Comparison of ENCODE assay signal across 13 mouse cellular contexts in genomic region chr2:74654743-74655419, GRCm38 (mm10). TPM values are rescaled to one million over a fixed set of nuclear protein-coding genes. Genes with fewer than 3 reads are reported as not detected.
DNase-seq lines count a peak whose midpoint lies in the region; ATAC-seq and TF ChIP-seq lines count a peak whose summit lies in the region.
"Had no signal": no experiment of that assay in that cellular context is flagged by ENCODE, and none has a peak within 500 bp of the region (broad histone marks: within the 10 kb centered on the region; RNA-seq: fewer than 3 reads in every experiment).

No protein-coding gene starts in this region.

- no peak for DNase-seq in midbrain, embryonic 10.5 days (ENCODE audit: low spot score)
- no peak for DNase-seq in midbrain, postnatal 0 days (ENCODE audit: low spot score)
- no peak for DNase-seq in urinary bladder, postnatal 10 days (ENCODE audit: low spot score)
- DNase-seq: right cerebral cortex, postnatal 25 days had no signal

- peaks cover 87% of the 10 kb centered on the region for H3K27me3 ChIP-seq in forebrain, embryonic 12.5 days
- peaks cover 74% of the 10 kb centered on the region for H3K27me3 ChIP-seq in forebrain, embryonic 15.5 days
- H3K27me3 ChIP-seq in midbrain, embryonic 10.5 days (ENCODE audit: low read depth, poor library complexity, severe bottlenecking) = peaks cover 100% of the 10 kb centered on the region
- H3K27me3 ChIP-seq in midbrain, postnatal 0 days (ENCODE audit: insufficient read depth, low read length) = peaks cover 65% of the 10 kb centered on the region
- H3K27me3 ChIP-seq in hindbrain, embryonic 13.5 days = peaks cover 86% of the 10 kb centered on the region
- H3K27me3 ChIP-seq in midbrain, embryonic 12.5 days = peaks cover 85% of the 10 kb centered on the region

- no peak overlapping the region for H3K9ac ChIP-seq in forebrain, embryonic 12.5 days
- no peak overlapping the region for H3K9ac ChIP-seq in forebrain, embryonic 15.5 days (replicated peaks)
- H3K9ac ChIP-seq in midbrain, postnatal 0 days (replicated peaks; ENCODE audit: low read length, poor library complexity, severe bottlenecking) = no peak overlapping the region
- H3K9ac ChIP-seq in hindbrain, embryonic 13.5 days = peak overlapping the region; percentile 65
- H3K9ac ChIP-seq in midbrain, embryonic 12.5 days (replicated peaks) = no peak overlapping the region

- H3K4me1 ChIP-seq in forebrain, embryonic 12.5 days = peaks cover 14% of the 10 kb centered on the region
- H3K4me1 ChIP-seq in forebrain, embryonic 15.5 days = peaks cover 15% of the 10 kb centered on the region
- peaks cover 20% of the 10 kb centered on the region for H3K4me1 ChIP-seq in midbrain, embryonic 10.5 days
- no peaks in the 10 kb centered on the region for H3K4me1 ChIP-seq in midbrain, postnatal 0 days (ENCODE audit: insufficient read depth, low read length)
- peaks cover 15% of the 10 kb centered on the region for H3K4me1 ChIP-seq in hindbrain, embryonic 13.5 days (replicated peaks)
- H3K4me1 ChIP-seq in midbrain, embryonic 12.5 days = peaks cover 7% of the 10 kb centered on the region

- ATAC-seq in forebrain, embryonic 12.5 days (ENCODE audit: low FRiP score) = no peak
- ATAC-seq in forebrain, embryonic 15.5 days (replicated peaks) = no peak
- ATAC-seq in midbrain, postnatal 0 days (ENCODE audit: low FRiP score) = no peak
- ATAC-seq in hindbrain, embryonic 13.5 days (ENCODE audit: low FRiP score) = no peak
- no peak for ATAC-seq in midbrain, embryonic 12.5 days (ENCODE audit: low FRiP score, low read depth)
- ATAC-seq in frontal cortex, adult (ENCODE audit: low TSS enrichment) = no peak

- TF ChIP-seq CTCF in midbrain, postnatal 0 days (IDR thresholded peaks at IDR 0.05) = no peak

- no peaks in the 10 kb centered on the region for H3K36me3 ChIP-seq in forebrain, embryonic 12.5 days (replicated peaks)
- no peaks in the 10 kb centered on the region for H3K36me3 ChIP-seq in forebrain, embryonic 15.5 days
- no peaks in the 10 kb centered on the region for H3K36me3 ChIP-seq in midbrain, embryonic 10.5 days
- no peaks in the 10 kb centered on the region for H3K36me3 ChIP-seq in midbrain, postnatal 0 days (ENCODE audit: insufficient read depth, low read length)
- H3K36me3 ChIP-seq in hindbrain, embryonic 13.5 days = no peaks in the 10 kb centered on the region
- H3K36me3 ChIP-seq in midbrain, embryonic 12.5 days = no peaks in the 10 kb centered on the region

- H3K4me3 ChIP-seq in forebrain, embryonic 12.5 days (replicated peaks) = peak overlapping the region; percentile 36; the same call in 1 of the 2 replicates
- H3K4me3 ChIP-seq in forebrain, embryonic 15.5 days = no peak overlapping the region
- H3K4me3 ChIP-seq in midbrain, embryonic 10.5 days = peak overlapping the region; percentile 44; the same call in 1 of the 2 replicates
- no peak overlapping the region for H3K4me3 ChIP-seq in midbrain, postnatal 0 days (ENCODE audit: low read depth, low read length)
- H3K4me3 ChIP-seq in hindbrain, embryonic 13.5 days = peak overlapping the region; percentile 36
- H3K4me3 ChIP-seq in midbrain, embryonic 12.5 days = 0 out of 2 replicates have a peak overlapping the region, but pooled peaks have one; percentile 7

- 0 out of 2 replicates have a peak, but pooled peaks cover 4% of the 10 kb centered on the region for H3K9me3 ChIP-seq in forebrain, embryonic 12.5 days
- no peaks in the 10 kb centered on the region for H3K9me3 ChIP-seq in forebrain, embryonic 15.5 days
- H3K9me3 ChIP-seq in midbrain, embryonic 10.5 days (replicated peaks) = no peaks in the 10 kb centered on the region
- H3K9me3 ChIP-seq in midbrain, postnatal 0 days (ENCODE audit: low read length) = no peaks in the 10 kb centered on the region
- no peaks in the 10 kb centered on the region for H3K9me3 ChIP-seq in hindbrain, embryonic 13.5 days
- no peaks in the 10 kb centered on the region for H3K9me3 ChIP-seq in midbrain, embryonic 12.5 days

- no peak overlapping the region for H3K27ac ChIP-seq in forebrain, embryonic 12.5 days
- no peak overlapping the region for H3K27ac ChIP-seq in forebrain, embryonic 15.5 days (replicated peaks)
- no peak overlapping the region for H3K27ac ChIP-seq in midbrain, embryonic 10.5 days (replicated peaks)
- no peak overlapping the region for H3K27ac ChIP-seq in midbrain, postnatal 0 days (ENCODE audit: low read depth, low read length)
- peak overlapping the region; percentile 75 for H3K27ac ChIP-seq in hindbrain, embryonic 13.5 days
- no peak overlapping the region for H3K27ac ChIP-seq in midbrain, embryonic 12.5 days (replicated peaks)

- H3K4me2 ChIP-seq in forebrain, embryonic 12.5 days = no peak overlapping the region
- no peak overlapping the region for H3K4me2 ChIP-seq in forebrain, embryonic 15.5 days (replicated peaks)
- no peak overlapping the region for H3K4me2 ChIP-seq in midbrain, postnatal 0 days (ENCODE audit: low read depth, low read length, poor library complexity, severe bottlenecking)
- H3K4me2 ChIP-seq in hindbrain, embryonic 13.5 days = peak overlapping the region; percentile 55
- H3K4me2 ChIP-seq in midbrain, embryonic 12.5 days (replicated peaks) = peak overlapping the region; percentile 50; the same call in 1 of the 2 replicates

- WGBS in forebrain, embryonic 12.5 days = 5% methylated on average over 20 of the region's 20 CpGs
- WGBS in forebrain, embryonic 15.5 days = 7% methylated on average over 16 of the region's 20 CpGs
- WGBS in midbrain, embryonic 10.5 days = 6% methylated on average over 20 of the region's 20 CpGs
- 5% methylated on average over 14 of the region's 20 CpGs for WGBS in midbrain, postnatal 0 days
- 7% methylated on average over 18 of the region's 20 CpGs for WGBS in hindbrain, embryonic 13.5 days
- WGBS in midbrain, embryonic 12.5 days = 3% methylated on average over 14 of the region's 20 CpGs

RNA-seq across cellular contexts. Expression of gene Evx2, which starts 4.5 kb away (rescaled TPM):
- polyA plus RNA-seq in forebrain, embryonic 12.5 days (2016; fragmentation: Nextera tagmentation; extraction: Ambion mirVana) = not detected in 2 replicates
- not detected in 2 replicates for polyA plus RNA-seq in forebrain, embryonic 15.5 days (2015; fragmentation: Nextera tagmentation; extraction: Ambion mirVana)
- polyA plus RNA-seq in midbrain, embryonic 10.5 days (2016; fragmentation: Nextera tagmentation; extraction: Ambion mirVana) = 0.17 and 0.50 TPM in 2 replicates
- total RNA-seq in midbrain, postnatal 0 days (2014; rRNA removed) = 4.2 and 6.4 TPM in 2 replicates
- 0.33 and 0.42 TPM in 2 replicates for polyA plus RNA-seq in midbrain, postnatal 0 days (2015; fragmentation: Nextera tagmentation; extraction: Ambion mirVana)
- 1.3 and 1.6 TPM in 2 replicates for polyA plus RNA-seq in hindbrain, embryonic 13.5 days (2015; fragmentation: Nextera tagmentation; extraction: Ambion mirVana)
- 1.2 and 1.4 TPM in 2 replicates for polyA plus RNA-seq in midbrain, embryonic 12.5 days (2016; fragmentation: Nextera tagmentation; extraction: Ambion mirVana)
- total RNA-seq: heart, adult 8-10 months; left cerebral cortex, postnatal 36 days had no signal

RNA-seq across cellular contexts. Expression of gene Hoxd13, which starts 13.2 kb away (rescaled TPM):
- polyA plus RNA-seq in forebrain, embryonic 12.5 days (2016; fragmentation: Nextera tagmentation; extraction: Ambion mirVana) = not detected in 2 replicates
- not detected in 2 replicates for polyA plus RNA-seq in forebrain, embryonic 15.5 days (2015; fragmentation: Nextera tagmentation; extraction: Ambion mirVana)
- 0.05 TPM in 1 of 2 replicates, not detected in the other for polyA plus RNA-seq in midbrain, embryonic 10.5 days (2016; fragmentation: Nextera tagmentation; extraction: Ambion mirVana)
- total RNA-seq in midbrain, postnatal 0 days (2014; rRNA removed) = 0.19 TPM in 1 of 2 replicates, not detected in the other
- polyA plus RNA-seq in midbrain, postnatal 0 days (2015; fragmentation: Nextera tagmentation; extraction: Ambion mirVana) = not detected in 2 replicates
- 0.16 TPM in 1 of 2 replicates, not detected in the other for polyA plus RNA-seq in hindbrain, embryonic 13.5 days (2015; fragmentation: Nextera tagmentation; extraction: Ambion mirVana)
- 0.21 TPM in 1 of 2 replicates, not detected in the other for polyA plus RNA-seq in midbrain, embryonic 12.5 days (2016; fragmentation: Nextera tagmentation; extraction: Ambion mirVana)
- total RNA-seq: heart, adult 8-10 months; left cerebral cortex, postnatal 36 days had no signal
- polyA plus RNA-seq: embryonic facial prominence, embryonic 11.5 days; testis, adult 2 months had no signal

RNA-seq across cellular contexts. Expression of gene Hoxd12, which starts 19.9 kb away (rescaled TPM):
- not detected in 2 replicates for polyA plus RNA-seq in forebrain, embryonic 12.5 days (2016; fragmentation: Nextera tagmentation; extraction: Ambion mirVana)
- not detected in 2 replicates for polyA plus RNA-seq in forebrain, embryonic 15.5 days (2015; fragmentation: Nextera tagmentation; extraction: Ambion mirVana)
- polyA plus RNA-seq in midbrain, embryonic 10.5 days (2016; fragmentation: Nextera tagmentation; extraction: Ambion mirVana) = not detected in 2 replicates
- total RNA-seq in midbrain, postnatal 0 days (2014; rRNA removed) = not detected in 2 replicates
- polyA plus RNA-seq in midbrain, postnatal 0 days (2015; fragmentation: Nextera tagmentation; extraction: Ambion mirVana) = not detected in 2 replicates
- not detected in 2 replicates for polyA plus RNA-seq in hindbrain, embryonic 13.5 days (2015; fragmentation: Nextera tagmentation; extraction: Ambion mirVana)
- polyA plus RNA-seq in midbrain, embryonic 12.5 days (2016; fragmentation: Nextera tagmentation; extraction: Ambion mirVana) = not detected in 2 replicates
- total RNA-seq: heart, adult 8-10 months; left cerebral cortex, postnatal 36 days had no signal
- polyA plus RNA-seq: embryonic facial prominence, embryonic 11.5 days; testis, adult 2 months had no signal

RNA-seq across cellular contexts. Expression of gene Hoxd11, which starts 24.5 kb away (rescaled TPM):
- polyA plus RNA-seq in forebrain, embryonic 12.5 days (2016; fragmentation: Nextera tagmentation; extraction: Ambion mirVana) = not detected in 2 replicates
- polyA plus RNA-seq in forebrain, embryonic 15.5 days (2015; fragmentation: Nextera tagmentation; extraction: Ambion mirVana) = not detected in 2 replicates
- polyA plus RNA-seq in midbrain, embryonic 10.5 days (2016; fragmentation: Nextera tagmentation; extraction: Ambion mirVana) = not detected in 2 replicates
- total RNA-seq in midbrain, postnatal 0 days (2014; rRNA removed) = not detected in 2 replicates
- not detected in 2 replicates for polyA plus RNA-seq in midbrain, postnatal 0 days (2015; fragmentation: Nextera tagmentation; extraction: Ambion mirVana)
- not detected in 2 replicates for polyA plus RNA-seq in hindbrain, embryonic 13.5 days (2015; fragmentation: Nextera tagmentation; extraction: Ambion mirVana)
- not detected in 2 replicates for polyA plus RNA-seq in midbrain, embryonic 12.5 days (2016; fragmentation: Nextera tagmentation; extraction: Ambion mirVana)
- total RNA-seq: heart, adult 8-10 months; left cerebral cortex, postnatal 36 days had no signal
- polyA plus RNA-seq: embryonic facial prominence, embryonic 11.5 days; testis, adult 2 months had no signal

RNA-seq across cellular contexts. Expression of gene Hoxd10, which starts 36.8 kb away (rescaled TPM):
- not detected in 2 replicates for polyA plus RNA-seq in forebrain, embryonic 12.5 days (2016; fragmentation: Nextera tagmentation; extraction: Ambion mirVana)
- not detected in 2 replicates for polyA plus RNA-seq in forebrain, embryonic 15.5 days (2015; fragmentation: Nextera tagmentation; extraction: Ambion mirVana)
- not detected in 2 replicates for polyA plus RNA-seq in midbrain, embryonic 10.5 days (2016; fragmentation: Nextera tagmentation; extraction: Ambion mirVana)
- total RNA-seq in midbrain, postnatal 0 days (2014; rRNA removed) = 0.22 TPM in 1 of 2 replicates, not detected in the other
- not detected in 2 replicates for polyA plus RNA-seq in midbrain, postnatal 0 days (2015; fragmentation: Nextera tagmentation; extraction: Ambion mirVana)
- polyA plus RNA-seq in hindbrain, embryonic 13.5 days (2015; fragmentation: Nextera tagmentation; extraction: Ambion mirVana) = not detected in 2 replicates
- polyA plus RNA-seq in midbrain, embryonic 12.5 days (2016; fragmentation: Nextera tagmentation; extraction: Ambion mirVana) = not detected in 2 replicates
- total RNA-seq: left cerebral cortex, postnatal 36 days had no signal
- polyA plus RNA-seq: embryonic facial prominence, embryonic 11.5 days had no signal

Comparison
In these comparisons a context has a peak if more than half of its experiments do, and no peak if none do; other contexts are left out.
1. H3K4me2 ChIP-seq: peak in hindbrain, embryonic 13.5 days (single experiment) and midbrain, embryonic 12.5 days (single experiment); none in forebrain, embryonic 12.5 days (single experiment), forebrain, embryonic 15.5 days (single experiment) and midbrain, postnatal 0 days (single experiment).
2. H3K4me3 ChIP-seq: peak in forebrain, embryonic 12.5 days (single experiment), midbrain, embryonic 10.5 days (single experiment), hindbrain, embryonic 13.5 days (single experiment) and midbrain, embryonic 12.5 days (single experiment); none in forebrain, embryonic 15.5 days (single experiment) and midbrain, postnatal 0 days (single experiment).